Mouse (Mus musculus) heart, postnatal 0 days (tissue): ENCODE data around the gene Prrc2a.

Experiments
- CTCF ChIP-seq: IDR thresholded peaks from 2 replicates; pipeline ENCODE4 v1.5.1; 2016; ENCODE audit warnings: antibody characterized with exemption, control low read depth, low read depth
- EP300 ChIP-seq: IDR thresholded peaks from 2 replicates; pipeline ENCODE4 v1.6.1; 2016; ENCODE audit warnings: antibody characterized with exemption, low read depth

- TF ChIP-seq CTCF (no peak), EP300 (no peak)
Measured at GRCm38 (mm10) chr17:35161421-35161820, 3.3 kb downstream of the Prrc2a start.
